Mouse (Mus musculus): ENCODE measurements at regions not wholly inside any gene's neighbourhood (a gene's known extent, or its start where the extent isn't known, plus 50 kb on each side); places are given as distances from the start of the nearest gene placed in this dataset.
A peak's percentile ranks its signal among the peaks of the same experiment; 100 is the strongest.
"Not testable (repeated sequence)": the region's sequence is repeated elsewhere in the genome, so short reads cannot be mapped to it uniquely, and the experiment has no call there.

DNA sequence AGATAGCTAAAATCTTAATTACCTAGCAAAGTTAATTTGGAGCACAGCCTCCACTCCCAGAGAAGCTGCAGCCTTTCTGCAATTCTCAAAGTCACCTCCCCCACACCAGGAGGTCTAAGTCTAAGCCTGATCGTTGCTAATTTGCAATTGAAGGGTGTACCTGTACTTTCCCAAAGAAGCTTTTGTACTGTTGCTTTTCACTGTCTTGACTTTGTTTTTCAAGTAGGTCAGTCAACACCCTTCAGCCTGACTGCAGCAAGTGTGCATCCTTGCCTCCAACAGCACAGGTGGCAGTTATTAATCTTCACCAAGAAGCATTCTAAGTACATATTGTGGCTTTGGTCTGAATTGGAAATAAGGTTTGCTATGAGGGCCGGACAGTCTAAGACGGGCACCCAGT lies 91.7 kb upstream of the Slc22a30 start:
- not testable (repeated sequence) for DNase-seq (ENCODE audit: low spot score in 2 of 2)

- DNase-seq (ENCODE audit: low spot score in 2 of 2), result not testable (repeated sequence)
Measured at GRCm38 (mm10) chr19:8497526-8497925, 92.6 kb upstream of the Slc22a30 start.

GRCm38 (mm10) chr19:8517721-8518120 lies 73.3 kb upstream of the Slc22a8 start:
- DNase-seq (ENCODE audit: low spot score in 2 of 2), result not testable (repeated sequence)

DNA sequence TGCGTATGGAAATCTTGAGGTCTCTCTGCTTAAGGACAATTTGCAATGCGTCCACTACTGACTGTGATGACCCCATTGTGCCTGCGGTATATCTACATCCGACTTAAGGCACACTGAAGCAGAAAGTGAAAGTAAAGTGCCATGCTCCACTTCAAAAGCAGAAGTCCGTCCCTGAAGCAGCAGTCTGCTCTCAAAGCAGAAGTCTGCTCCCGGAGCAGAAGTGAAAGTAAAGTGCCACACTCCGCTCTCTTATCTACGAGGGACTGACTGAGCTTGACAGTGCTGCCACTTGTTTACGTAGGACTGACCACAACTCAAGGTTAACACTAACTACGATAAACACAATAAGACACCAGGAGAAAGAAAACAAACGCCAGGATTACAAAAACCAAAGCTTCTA lies 72.8 kb upstream of the Slc22a8 start:
- peak; percentile 23 to 25 for DNase-seq (ENCODE audit: low spot score in 2 of 2)

- DNase-seq (ENCODE audit: low spot score in 2 of 2), result not testable (repeated sequence)
Measured at GRCm38 (mm10) chr19:8518933-8519332, 72.1 kb upstream of the Slc22a8 start.

- no peak for DNase-seq (ENCODE audit: low spot score in 2 of 2)
Measured at GRCm38 (mm10) chr19:8534597-8534996, 56.5 kb upstream of the Slc22a8 start.

DNA sequence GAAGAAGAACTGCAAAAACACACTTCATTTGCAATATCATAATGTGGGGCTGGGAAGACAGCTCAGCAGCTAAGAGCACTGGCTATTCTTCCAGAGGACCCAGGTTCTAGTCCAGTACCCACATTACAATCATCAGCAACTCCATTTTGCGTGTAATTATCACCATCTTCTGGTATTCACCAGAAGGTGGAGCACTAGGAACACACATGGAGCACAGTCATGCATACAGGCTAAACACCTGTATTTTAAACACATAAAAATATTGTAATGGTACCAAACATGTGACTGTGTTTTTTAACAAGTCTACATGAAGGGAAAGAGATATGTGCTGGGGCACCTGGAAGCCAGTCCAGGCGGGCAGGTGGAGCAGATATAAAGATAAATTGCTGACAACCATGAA lies 55.0 kb upstream of the Slc22a8 start:
- DNase-seq (ENCODE audit: low spot score in 2 of 2), result no peak

Data from right cerebral cortex, postnatal 10 days (tissue).